Mouse (Mus musculus): ENCODE data around the gene Mcpt8.
A peak's percentile ranks its signal among the peaks of the same experiment; 100 is the strongest.
"Not testable (repeated sequence)": the region's sequence is repeated elsewhere in the genome, so short reads cannot be mapped to it uniquely, and the experiment has no call there.

Gene Mcpt8

DNA sequence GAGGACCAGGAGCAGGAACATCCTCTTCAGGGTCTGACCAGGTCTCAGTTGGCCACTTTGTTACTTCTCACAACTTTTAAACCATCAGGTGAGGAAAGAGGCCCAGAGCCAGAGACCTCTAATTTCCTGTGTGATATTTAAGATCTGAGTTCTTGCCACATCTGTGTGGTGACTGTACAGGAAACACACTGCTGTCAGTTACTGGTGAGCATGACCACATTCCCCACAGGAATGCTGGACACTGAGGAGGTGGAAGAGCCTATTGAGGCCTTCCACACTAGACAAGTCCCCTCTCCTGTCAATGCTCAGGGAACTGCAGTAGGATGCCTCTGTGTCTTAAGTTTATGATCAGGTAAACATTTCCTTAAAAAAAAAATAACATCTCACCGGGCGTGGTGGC, at the start of gene Mcpt8:
Gene Mcpt8 (minus strand): TSS at position 107 of the 400 bp plus-strand sequence.
- no peak for DNase-seq

DNA sequence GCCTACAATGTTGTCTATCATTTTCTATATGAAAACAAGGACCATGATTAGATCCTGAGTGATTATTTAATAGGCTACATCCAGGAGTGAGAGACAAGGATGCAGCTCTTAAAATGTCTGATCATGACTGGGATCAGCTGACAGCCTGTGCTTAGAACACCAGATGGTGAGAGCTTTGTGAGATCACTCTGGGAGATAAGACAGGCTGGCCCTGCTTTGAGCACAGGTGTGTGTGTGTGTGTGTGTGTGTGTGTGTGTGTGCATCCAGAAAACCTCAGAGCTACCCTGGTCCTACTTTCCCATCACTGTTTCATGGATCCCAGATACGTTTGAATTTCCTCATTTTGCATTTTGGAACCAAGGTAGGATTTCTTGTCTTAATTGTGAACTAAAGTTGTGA, 48.6 kb upstream of the Mcpt8 start:
- not testable (repeated sequence) for DNase-seq

DNA sequence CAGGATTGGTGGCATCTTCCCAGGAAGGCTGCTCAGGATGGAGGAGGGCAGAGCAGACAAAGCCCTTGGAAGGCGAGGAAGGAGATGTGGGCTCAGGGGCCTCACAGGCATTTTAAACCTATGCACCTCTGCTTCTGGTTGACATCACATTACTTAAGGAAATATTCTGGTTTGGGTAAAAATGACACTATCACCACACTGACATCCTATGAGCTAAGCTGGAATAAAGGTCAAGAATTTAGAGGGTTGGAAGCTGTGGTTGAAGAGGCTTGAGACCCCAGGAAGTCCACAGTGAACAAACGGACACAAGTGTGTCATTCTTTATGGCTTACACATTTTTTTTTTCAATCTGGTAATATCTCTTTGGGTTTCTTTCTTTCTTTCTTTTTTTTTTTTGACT, 47.4 kb upstream of the Mcpt8 start, which contains the start of gene Gzmd:
Gene Gzmd (minus strand): TSS at position 101 of the 400 bp plus-strand sequence.
- not testable (repeated sequence) for DNase-seq

DNA sequence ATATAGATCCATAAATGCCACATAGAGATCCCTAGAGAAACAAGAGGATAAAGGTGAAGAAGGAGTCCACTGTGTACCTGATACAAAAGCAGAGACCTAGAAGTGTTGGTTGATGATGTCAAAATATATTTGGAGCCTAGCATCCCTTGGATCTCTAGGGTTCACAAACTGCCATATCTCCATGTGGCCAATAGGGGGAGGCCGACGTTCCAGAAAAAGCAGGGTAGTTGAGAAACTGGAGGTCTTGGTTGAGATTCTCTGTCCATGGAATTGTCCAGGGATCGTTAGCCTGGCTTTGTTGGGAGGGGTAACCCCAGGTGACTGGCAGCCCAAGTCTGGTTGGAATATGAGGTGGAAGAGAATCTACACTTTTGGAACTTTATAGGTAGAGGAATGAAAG, 43.3 kb upstream of the Mcpt8 start:
- no peak for DNase-seq

DNA sequence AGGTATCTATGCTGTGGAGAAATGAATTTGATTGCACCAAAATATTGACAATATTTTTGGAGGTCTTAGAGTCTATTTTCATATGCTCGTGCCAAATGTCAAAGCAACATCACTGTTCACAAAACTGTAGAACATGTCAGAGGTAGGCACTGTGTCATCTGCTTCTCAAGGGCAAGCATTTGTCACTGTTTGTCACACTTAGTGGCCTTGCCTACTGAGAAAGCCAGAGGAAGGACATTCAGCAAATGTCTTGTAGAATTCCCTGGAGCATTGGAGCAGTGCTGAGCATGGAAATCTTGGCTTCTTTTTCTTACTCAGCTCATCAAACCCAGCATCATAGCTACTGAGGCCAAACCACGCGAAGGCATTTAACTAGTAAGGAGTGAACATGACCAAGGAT, 38.4 kb upstream of the Mcpt8 start:
- no peak for DNase-seq

GRCm38 (mm10) chr14:56120525-56120924, 35.5 kb upstream of the Mcpt8 start, which contains the start of gene Gzme:
Gzme (minus strand) TSS chr14:56120625.
- DNase-seq: no peak

DNA sequence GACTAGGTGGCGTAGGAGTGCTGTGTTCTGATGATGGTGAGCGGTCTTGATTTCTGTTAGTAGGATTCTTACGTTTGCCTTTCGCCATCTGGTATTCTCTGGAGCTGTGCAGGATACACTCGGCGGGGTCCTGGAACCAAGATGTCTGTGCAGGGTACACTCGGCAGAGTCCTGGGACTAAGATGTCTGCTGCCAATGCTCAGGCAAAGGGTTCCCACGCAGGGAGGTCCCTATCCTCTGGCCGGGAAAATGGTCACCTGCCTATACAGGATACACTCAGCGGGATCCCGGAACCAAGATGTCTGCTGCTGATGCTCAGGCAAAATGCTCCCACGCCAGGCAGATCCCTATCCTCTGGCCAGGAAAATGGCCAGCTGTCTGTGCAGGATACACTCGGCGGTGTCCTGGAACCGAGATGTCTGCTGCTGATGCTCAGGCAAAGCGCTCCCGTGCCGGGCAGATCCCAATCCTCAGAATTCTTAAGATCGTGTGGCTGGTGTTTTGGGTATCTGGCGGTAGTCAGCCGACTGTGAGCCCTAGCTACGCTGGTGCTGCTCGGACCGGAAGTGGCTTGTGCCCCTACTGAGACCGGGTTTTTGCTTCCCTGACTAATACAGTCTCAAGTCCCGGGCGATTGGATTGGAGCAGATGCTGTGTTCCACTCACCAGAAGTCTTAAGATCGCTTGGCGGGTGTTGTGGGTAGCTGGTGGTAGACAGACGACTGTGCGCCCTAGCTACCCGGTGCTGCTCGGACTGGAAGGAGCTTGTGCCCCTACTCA, 30.6 kb upstream of the Mcpt8 start:
- DNase-seq: not testable (repeated sequence)

DNA sequence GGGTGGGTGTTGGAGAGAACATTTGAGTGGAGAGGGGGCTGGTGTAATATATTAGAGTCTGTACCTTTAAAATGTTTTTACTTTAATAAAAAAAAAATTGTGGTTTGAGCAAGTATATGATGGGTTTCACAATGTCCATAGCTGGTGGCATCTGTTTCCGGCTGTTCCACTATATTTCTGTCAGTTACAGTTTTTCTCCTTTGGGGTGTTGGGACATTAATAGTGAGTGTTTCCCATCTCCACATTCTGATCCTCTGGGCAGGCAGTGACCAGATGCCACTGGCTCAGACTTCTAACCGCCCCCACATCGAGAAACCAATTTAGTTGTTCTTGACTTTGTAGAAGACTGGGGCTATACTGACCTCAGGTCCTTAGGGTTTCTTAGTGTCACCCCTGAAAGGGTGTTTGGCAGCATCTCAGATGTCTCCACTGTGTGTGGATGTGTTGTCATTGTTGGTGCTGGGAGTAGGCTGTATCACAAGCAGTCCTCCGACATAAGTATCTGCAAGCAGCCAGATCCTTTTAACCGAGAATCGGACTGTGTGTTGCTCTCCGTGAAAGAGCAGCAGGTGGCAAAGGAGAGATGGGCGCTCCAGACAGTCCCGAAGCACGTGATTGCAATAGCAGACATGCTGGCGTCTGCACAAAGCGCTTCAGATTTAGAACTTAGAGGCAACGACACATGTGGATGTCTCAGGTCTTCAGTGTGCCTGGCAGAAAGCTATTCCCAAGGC, 20.5 kb upstream of the Mcpt8 start:
- no peak for DNase-seq

DNA sequence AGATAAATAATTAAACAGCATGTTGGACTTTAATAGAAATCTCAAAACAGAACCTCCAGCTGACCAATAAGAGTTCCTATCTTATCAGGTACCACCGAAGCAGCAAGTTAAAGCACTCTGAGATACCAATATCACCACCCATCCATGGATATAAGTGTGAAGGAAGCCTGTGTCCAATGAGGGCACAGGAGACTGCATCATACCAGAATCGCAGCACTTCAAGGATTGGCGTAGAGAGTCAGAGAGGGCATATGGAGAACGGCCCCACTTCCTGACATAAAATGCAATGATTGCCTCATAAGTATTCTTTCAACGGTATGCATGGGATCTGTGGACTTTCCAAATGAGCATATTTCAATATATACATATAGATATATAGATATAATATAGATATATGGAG, 19.9 kb upstream of the Mcpt8 start:
- DNase-seq: no peak

DNA sequence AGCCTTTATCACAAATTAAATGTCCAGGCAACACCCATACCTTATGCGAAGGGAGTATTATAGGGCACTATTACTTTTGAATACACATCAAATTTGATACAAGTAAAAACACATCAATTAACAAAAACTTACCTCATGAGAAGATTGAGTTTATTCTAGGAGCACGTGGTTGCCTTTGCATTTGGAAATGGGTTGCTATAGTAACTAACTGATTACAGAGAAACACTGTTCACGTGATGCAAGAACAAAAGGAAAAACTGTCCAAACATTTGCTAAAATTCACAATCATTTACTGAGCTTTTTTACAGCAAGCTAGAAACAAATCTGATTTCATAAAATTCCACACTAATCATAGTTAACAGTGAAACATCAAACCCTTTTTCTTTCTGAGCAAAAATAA, 18.4 kb upstream of the Mcpt8 start:
- DNase-seq: no peak

- DNase-seq: no peak
Observed at GRCm38 (mm10) chr14:56102386-56102785, 17.3 kb upstream of the Mcpt8 start, which contains the start of gene Ctsg. Ctsg (minus strand) TSS chr14:56102574.

GRCm38 (mm10) chr14:56098940-56099339, 13.9 kb upstream of the Mcpt8 start:
- DNase-seq: peak; percentile 24

DNA sequence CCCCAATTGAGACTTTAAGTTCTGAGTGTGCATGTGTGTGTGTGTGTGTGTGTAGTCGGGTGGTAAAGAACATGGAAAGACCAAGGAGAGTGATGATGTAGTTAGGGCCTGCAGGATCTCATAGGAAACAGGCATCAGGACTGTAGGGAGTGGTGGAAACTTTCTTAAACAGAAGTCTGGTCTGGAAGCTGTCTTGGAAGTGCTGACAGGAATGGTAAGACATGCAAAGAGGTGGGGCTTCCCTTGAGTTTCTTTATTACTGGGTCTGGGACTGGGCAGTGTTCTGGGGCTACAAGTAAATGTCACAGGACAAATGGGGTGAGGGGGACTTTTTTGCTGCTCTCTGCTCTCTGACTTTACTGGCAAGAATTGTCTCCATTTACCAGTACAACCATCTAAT, 12.5 kb upstream of the Mcpt8 start:
- DNase-seq: no peak

GRCm38 (mm10) chr14:56093353-56093752, 8.3 kb upstream of the Mcpt8 start:
- DNase-seq: no peak

DNA sequence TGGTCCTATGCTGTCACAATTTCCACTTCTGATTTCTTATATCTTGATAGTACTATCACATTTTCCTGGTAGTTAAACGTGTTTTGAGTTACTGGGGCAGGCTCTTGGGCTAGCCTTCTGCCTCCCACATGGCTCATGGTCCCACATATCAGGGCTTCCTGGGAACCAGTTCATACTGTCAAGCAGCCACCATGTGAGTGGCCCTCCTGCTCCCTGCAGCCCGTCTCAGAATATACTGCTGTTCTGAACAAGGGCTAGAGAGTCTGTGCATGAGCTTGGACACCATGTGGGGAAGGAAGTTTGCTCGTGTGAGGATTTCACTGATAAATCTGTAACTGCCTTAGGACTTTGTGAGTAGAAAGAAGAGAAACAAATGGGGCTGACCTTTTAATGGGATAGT, 1.6 kb upstream of the Mcpt8 start:
- no peak for DNase-seq

GRCm38 (mm10) chr14:56082016-56082415, 3.1 kb downstream of the Mcpt8 start:
- DNase-seq: no peak

- not testable (repeated sequence) for DNase-seq
Observed at GRCm38 (mm10) chr14:56062213-56062612, 22.9 kb downstream of the Mcpt8 start, which contains the start of gene Mcpt4. Mcpt4 (minus strand) TSS chr14:56062313.

GRCm38 (mm10) chr14:56057722-56058121, 27.4 kb downstream of the Mcpt8 start:
- no peak for DNase-seq

GRCm38 (mm10) chr14:56055408-56055807, 29.7 kb downstream of the Mcpt8 start:
- no peak for DNase-seq

GRCm38 (mm10) chr14:56041792-56042191, 43.3 kb downstream of the Mcpt8 start, which contains the start of gene Mcpt2:
Mcpt2 (plus strand) TSS chr14:56042041.
- DNase-seq: not testable (repeated sequence)

GRCm38 (mm10) chr14:56034433-56034832, 50.6 kb downstream of the Mcpt8 start:
- DNase-seq: no peak
